Mouse (Mus musculus) spleen, adult 2 months (tissue): ENCODE measurements around the gene Snx29. TPM values are rescaled to one million over a fixed set of nuclear protein-coding genes. Genes with fewer than 3 reads are reported as not detected.

Source experiments
- DNase-seq, 2 experiments: peaks; one replicate each; pipeline versions ENCODE4 v3.0.0 to v3.0.0-alpha.2; 2012 to 2021; ENCODE audit warnings: low spot score in 2 of 2, low read depth in 1 of 2
- H3K27ac ChIP-seq: fragments of 200-500 bp; 2 replicates; pipeline ENCODE4 v1.5.1; 2012; ENCODE audit warnings: low read length, inconsistent platforms; ENCODE audit not compliant: insufficient read depth
- H3K27me3 ChIP-seq: fragments of 200-500 bp; 2 replicates; pipeline ENCODE4 v1.6.1; 2012; ENCODE audit warnings: mild to moderate bottlenecking, moderate library complexity, low read length, inconsistent platforms; ENCODE audit not compliant: control insufficient read depth, insufficient read depth
- H3K36me3 ChIP-seq: fragments of 200-500 bp; 2 replicates; pipeline ENCODE4 v1.6.1; 2012; ENCODE audit warnings: mild to moderate bottlenecking, low read length, inconsistent platforms; ENCODE audit not compliant: control insufficient read depth, insufficient read depth
- H3K4me1 ChIP-seq: fragments of 200-500 bp; 2 replicates; pipeline ENCODE4 v1.6.1; 2011; ENCODE audit warnings: inconsistent platforms; ENCODE audit not compliant: control insufficient read depth, insufficient read depth, insufficient read length
- H3K4me3 ChIP-seq: fragments of 200-500 bp; 2 replicates; pipeline ENCODE4 v1.5.1; 2011; ENCODE audit warnings: mild to moderate bottlenecking, inconsistent platforms; ENCODE audit not compliant: insufficient read depth, insufficient read length; ENCODE audit errors: extremely low read depth
- CTCF ChIP-seq: fragments of 200-500 bp; IDR thresholded peaks from 2 replicates; pipeline ENCODE4 v1.5.1; 2011; ENCODE audit warnings: mild to moderate bottlenecking, inconsistent platforms; ENCODE audit not compliant: insufficient read depth, insufficient read length, insufficient replicate concordance; ENCODE audit errors: extremely low read depth
- POLR2A ChIP-seq: fragments of 200-500 bp; IDR thresholded peaks from 2 replicates; pipeline ENCODE4 v1.6.1; 2011; ENCODE audit warnings: low read depth, low read length, inconsistent platforms
- WGBS: fragments of 180-500 bp; shearing (Covaris S2); methylation state at CpG from one replicate; pipeline ENCODE4 v1.1.7; 2018; 5-methylcytosine and 5-hydroxymethylcytosine counted together
- polyA plus RNA-seq: library from polyadenylated mRNA; depleted of rRNA; stranded (reverse); fragments of >200 nt; gene quantifications from 2 replicates; pipeline ENCODE4 v1.2.3, GENCODE M21; 2012

Gene Snx29
- polyA plus RNA-seq, 1 experiment, result 13.6 TPM

GRCm38 (mm10) chr16:11690756-11691155, 368.0 kb downstream of the Snx29 start:
- Histone ChIP-seq H3K27me3 (no peaks in the 10 kb centered on the region), H3K27ac (no peak overlapping the region), H3K4me3 (no peak overlapping the region), H3K4me1 (no peaks in the 10 kb centered on the region), H3K36me3 (no peaks in the 10 kb centered on the region)
- TF ChIP-seq POLR2A (no peak), CTCF (no peak)
- DNase-seq, result no peak
- WGBS, result 53% methylated on average over 4 of the region's 4 CpGs

- Histone ChIP-seq H3K27me3 (no peaks in the 10 kb centered on the region), H3K36me3 (no peaks in the 10 kb centered on the region), H3K27ac (no peak overlapping the region), H3K4me1 (no peaks in the 10 kb centered on the region), H3K4me3 (no peak overlapping the region)
- DNase-seq, result no peak
- TF ChIP-seq POLR2A (no peak), CTCF (no peak)
- 91% methylated on average over 9 of the region's 9 CpGs for WGBS
Measured at GRCm38 (mm10) chr16:11691487-11692200, 368.9 kb downstream of the Snx29 start.

GRCm38 (mm10) chr16:11692744-11693143, 370.0 kb downstream of the Snx29 start:
- Histone ChIP-seq H3K4me1 (no peaks in the 10 kb centered on the region), H3K36me3 (no peaks in the 10 kb centered on the region), H3K4me3 (no peak overlapping the region), H3K27ac (no peak overlapping the region), H3K27me3 (no peaks in the 10 kb centered on the region)
- WGBS, result 92% methylated on average over 5 of the region's 5 CpGs
- TF ChIP-seq CTCF (no peak), POLR2A (no peak)
- no peak for DNase-seq

GRCm38 (mm10) chr16:11694386-11694785, 371.7 kb downstream of the Snx29 start:
- no peak overlapping the region for H3K4me3 ChIP-seq
- no peaks in the 10 kb centered on the region for H3K4me1 ChIP-seq
- no peak for DNase-seq
- TF ChIP-seq POLR2A (no peak), CTCF (no peak)
- no peak overlapping the region for H3K27ac ChIP-seq
- 96% methylated on average over 4 of the region's 4 CpGs for WGBS
- no peaks in the 10 kb centered on the region; the same call in 1 of the 2 replicates for H3K36me3 ChIP-seq
- H3K27me3 ChIP-seq, result no peaks in the 10 kb centered on the region

- Histone ChIP-seq H3K4me3 (no peak overlapping the region), H3K27me3 (no peaks in the 10 kb centered on the region), H3K36me3 (no peaks in the 10 kb centered on the region; the same call in 1 of the 2 replicates), H3K4me1 (no peaks in the 10 kb centered on the region), H3K27ac (no peak overlapping the region)
- WGBS, result 83% methylated on average over 3 of the region's 3 CpGs
- no peak for DNase-seq
- TF ChIP-seq POLR2A, result no peak
- no peak for TF ChIP-seq CTCF
Measured at GRCm38 (mm10) chr16:11696767-11697166, 374.1 kb downstream of the Snx29 start.

GRCm38 (mm10) chr16:11697710-11698357, 375.1 kb downstream of the Snx29 start:
- Histone ChIP-seq H3K27me3 (no peaks in the 10 kb centered on the region), H3K27ac (no peak overlapping the region), H3K4me3 (no peak overlapping the region), H3K4me1 (no peaks in the 10 kb centered on the region), H3K36me3 (no peaks in the 10 kb centered on the region; the same call in 1 of the 2 replicates)
- DNase-seq, result no peak
- TF ChIP-seq POLR2A (no peak), CTCF (peak; percentile 12; the same call in 1 of the 2 replicates)
- 84% methylated on average over 8 of the region's 8 CpGs for WGBS

- Histone ChIP-seq H3K4me1 (no peaks in the 10 kb centered on the region), H3K27me3 (no peaks in the 10 kb centered on the region), H3K4me3 (no peak overlapping the region), H3K36me3 (no peaks in the 10 kb centered on the region; the same call in 1 of the 2 replicates), H3K27ac (no peak overlapping the region)
- TF ChIP-seq POLR2A (no peak), CTCF (no peak)
- DNase-seq, result no peak
- 82% methylated on average over 1 of the region's 1 CpGs for WGBS
Measured at GRCm38 (mm10) chr16:11701579-11701978, 378.9 kb downstream of the Snx29 start.
